In the genomic region with DNA sequence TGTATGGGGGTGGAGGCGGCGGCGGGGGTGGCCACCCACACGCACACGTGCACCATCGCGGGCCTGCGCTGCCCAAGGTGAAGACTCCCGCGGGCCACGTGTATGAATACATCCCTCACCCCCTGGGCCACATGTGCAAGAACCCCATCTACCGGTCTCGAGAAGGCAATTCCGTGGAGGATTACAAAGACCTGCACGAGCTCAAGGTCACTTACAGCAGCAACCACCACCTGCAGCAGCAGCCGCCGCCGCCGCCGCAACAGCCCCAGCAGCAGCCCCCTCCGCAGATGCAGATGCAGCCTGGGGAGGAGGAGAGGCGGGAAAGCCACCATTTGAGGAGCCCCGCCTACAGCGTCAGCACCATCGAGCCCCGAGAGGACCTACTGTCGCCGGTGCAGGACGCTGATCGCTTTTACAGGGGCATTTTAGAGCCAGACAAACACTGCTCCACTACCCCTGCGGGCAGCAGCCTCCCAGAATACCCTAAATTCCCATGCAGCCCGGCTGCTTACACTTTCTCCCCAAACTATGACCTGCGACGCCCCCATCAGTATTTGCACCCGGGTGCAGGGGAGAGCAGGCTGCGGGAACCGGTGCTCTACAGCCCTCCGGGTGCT, we compare ENCODE assay signal across 8 mouse cellular contexts. TPM values are rescaled to one million over a fixed set of nuclear protein-coding genes. Genes with fewer than 3 reads are reported as not detected.
A peak's percentile ranks its signal among the peaks of the same experiment; 100 is the strongest.
DNase-seq lines count a peak whose midpoint lies in the region; ATAC-seq lines count a peak whose summit lies in the region.

No protein-coding gene starts in this region.

- H3K27me3 ChIP-seq in kidney, embryonic 15.5 days: peaks cover 60% of the 10 kb centered on the region
- no peaks in the 10 kb centered on the region for H3K27me3 ChIP-seq in neural tube, embryonic 12.5 days (replicated peaks)

- H3K27ac ChIP-seq in kidney, embryonic 15.5 days: no peak overlapping the region
- H3K27ac ChIP-seq in neural tube, embryonic 12.5 days: no peak overlapping the region

- H3K9ac ChIP-seq in kidney, embryonic 15.5 days: peak overlapping the region; percentile 34
- peak overlapping the region; percentile 51 for H3K9ac ChIP-seq in neural tube, embryonic 12.5 days

- H3K4me2 ChIP-seq in kidney, embryonic 15.5 days: peak overlapping the region; percentile 94
- peak overlapping the region; percentile 88 for H3K4me2 ChIP-seq in neural tube, embryonic 12.5 days (replicated peaks)

- WGBS in kidney, embryonic 15.5 days: under 1% methylated on average over 38 of the region's 38 CpGs
- 1% methylated on average over 38 of the region's 38 CpGs for WGBS in neural tube, embryonic 12.5 days

- intact Hi-C loops in left cerebral cortex, postnatal 25 days (cut with DNase I): no loop called here

- peaks cover 25% of the 10 kb centered on the region for H3K4me1 ChIP-seq in kidney, embryonic 15.5 days
- H3K4me1 ChIP-seq in neural tube, embryonic 12.5 days: peaks cover 30% of the 10 kb centered on the region

- H3K4me3 ChIP-seq in kidney, embryonic 15.5 days (replicated peaks): peak overlapping the region; percentile 50
- H3K4me3 ChIP-seq in neural tube, embryonic 12.5 days: peak overlapping the region; percentile 44

- no peaks in the 10 kb centered on the region for H3K36me3 ChIP-seq in kidney, embryonic 15.5 days
- H3K36me3 ChIP-seq in neural tube, embryonic 12.5 days: 0 out of 2 replicates have a peak, but pooled peaks cover 7% of the 10 kb centered on the region

- ATAC-seq in kidney, embryonic 15.5 days (replicated peaks; ENCODE audit: low FRiP score): peak; percentile 72
- peak; percentile 26; the same call in 1 of the 2 replicates for ATAC-seq in neural tube, embryonic 12.5 days (ENCODE audit: low FRiP score, low read depth)

- no peak for DNase-seq in kidney, adult 8-10 months
- DNase-seq in cerebellum, adult 9-10 months: peak; percentile 38
- DNase-seq in frontal cortex, postnatal 10 days (ENCODE audit: low spot score in 2 of 2): peak; percentile 23 to 39
- peak; percentile 49 to 66 for DNase-seq in left cerebral cortex, postnatal 25 days (ENCODE audit: low spot score in 2 of 2)
- DNase-seq in ovary, adult 18-20 months (ENCODE audit: low spot score): no peak
- no peak for DNase-seq in lung, postnatal 10 days

- no peaks in the 10 kb centered on the region for H3K9me3 ChIP-seq in kidney, embryonic 15.5 days (replicated peaks)
- H3K9me3 ChIP-seq in neural tube, embryonic 12.5 days: no peaks in the 10 kb centered on the region

RNA-seq across cellular contexts. Expression of a gene that starts 6.3 kb away (rescaled TPM):
- polyA plus RNA-seq in kidney, embryonic 15.5 days (2015; fragmentation: Nextera tagmentation; extraction: Ambion mirVana): 0.75 and 0.96 TPM in 2 replicates
- 10 to 100 TPM; 79.1 to 83.5 TPM for total RNA-seq in left cerebral cortex, postnatal 25 days (2021)
- polyA plus RNA-seq in neural tube, embryonic 12.5 days (2016; fragmentation: Nextera tagmentation; extraction: Ambion mirVana): 24.1 and 25.5 TPM in 2 replicates

Comparison
In these comparisons a context has a peak if more than half of its experiments do, and no peak if none do; other contexts are left out.
1. DNase-seq: peak in cerebellum, adult 9-10 months (single experiment), frontal cortex, postnatal 10 days (2 of 2) and left cerebral cortex, postnatal 25 days (2 of 2); none in kidney, adult 8-10 months (0 of 2), ovary, adult 18-20 months (single experiment) and lung, postnatal 10 days (single experiment).
2. RNA of a gene that starts 6.3 kb away (polyA plus RNA-seq): 24.1 to 25.5 TPM in neural tube, embryonic 12.5 days; 0.75 to 0.96 TPM in kidney, embryonic 15.5 days; every median in the first group is over 10 times any median in the second.